Mouse (Mus musculus): ENCODE measurements at regions not wholly inside any gene's neighbourhood (a gene's known extent, or its start where the extent isn't known, plus 50 kb on each side); places are given as distances from the start of the nearest gene placed in this dataset.

- TF ChIP-seq EP300 (IDR thresholded peaks at IDR 0.05; ENCODE audit: low read depth) = no peak
- TF ChIP-seq CTCF (IDR thresholded peaks at IDR 0.05; ENCODE audit: low read depth) = no peak
Observed at GRCm38 (mm10) chr14:120195218-120195617, 80.3 kb upstream of the Mbnl2 start.

Measured in heart, postnatal 0 days (tissue).